Mouse (Mus musculus) CH12.LX (cell line): ENCODE results near the gene Npm1.

ENCODE experiments used
- CTCF ChIP-seq, 2 experiments: IDR thresholded peaks in 1 of 2; conservative IDR thresholded peaks in 1 of 2; 2 replicates each; pipeline ENCODE4 v1.5.1; 2011 to 2012; ENCODE audit warnings: low read depth in 2 of 2, low read length in 2 of 2, improper control_type of control experiment in 1 of 2, inconsistent platforms in 1 of 2, mild to moderate bottlenecking in 1 of 2, moderate library complexity in 1 of 2
- HCFC1 ChIP-seq: IDR thresholded peaks from 2 replicates; pipeline ENCODE4 v1.6.1; 2012; ENCODE audit warnings: low read depth, mild to moderate bottlenecking, inconsistent platforms, low read length, improper control_type of control experiment
- MAFK ChIP-seq: IDR thresholded peaks from 2 replicates; pipeline ENCODE4 v1.6.1; 2011; ENCODE audit warnings: low read length, improper control_type of control experiment; ENCODE audit not compliant: insufficient replicate concordance
- NELFE ChIP-seq: IDR thresholded peaks from 2 replicates; pipeline ENCODE4 v1.6.1; 2011; ENCODE audit warnings: low read depth, low read length, improper control_type of control experiment
- SIN3A ChIP-seq: IDR thresholded peaks from 2 replicates; pipeline ENCODE4 v1.6.1; 2012; ENCODE audit warnings: low read length, improper control_type of control experiment, inconsistent platforms
- UBTF ChIP-seq: IDR thresholded peaks from 2 replicates; pipeline ENCODE4 v1.6.1; 2012; ENCODE audit warnings: low read depth, mild to moderate bottlenecking, inconsistent platforms, low read length, improper control_type of control experiment, moderate library complexity
- USF2 ChIP-seq: conservative IDR thresholded peaks from 2 replicates; pipeline ENCODE4 v1.6.1; 2011; ENCODE audit warnings: low read depth, low read length, improper control_type of control experiment
- ZMIZ1 ChIP-seq: IDR thresholded peaks from 2 replicates; pipeline ENCODE4 v1.6.1; 2012; ENCODE audit warnings: low read depth, mild to moderate bottlenecking, inconsistent platforms, low read length, improper control_type of control experiment

DNA sequence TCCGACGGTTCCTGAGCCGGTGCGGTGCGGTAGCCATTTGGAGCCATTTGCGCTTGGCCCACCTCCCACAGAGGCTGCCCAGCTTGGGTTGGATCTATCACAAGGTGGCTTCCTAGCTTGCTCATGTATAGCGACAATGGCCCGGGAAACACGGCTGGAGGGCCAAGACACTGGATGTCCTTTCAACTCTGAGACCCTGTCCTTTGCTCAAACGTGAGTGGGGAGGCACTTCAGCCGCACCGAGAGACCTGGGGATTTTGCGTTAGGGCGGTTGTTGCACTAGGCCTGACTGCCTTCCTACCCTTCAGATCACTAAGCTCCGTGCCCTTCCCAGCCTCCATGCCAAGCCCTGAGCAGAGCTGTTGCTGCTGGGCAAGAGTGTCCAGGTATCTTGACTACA, 34.7 kb upstream of the Npm1 start:
- TF ChIP-seq USF2 (no peak), NELFE (no peak), SIN3A (no peak), CTCF (conservative IDR thresholded peaks at IDR 0.05 in 1 of 2, IDR thresholded peaks at IDR 0.05 in 1 of 2; ENCODE audit: low read depth in 2 of 2, low read length in 2 of 2) (no peak), ZMIZ1 (no peak), HCFC1 (no peak), UBTF (no peak), MAFK (no peak)
